23 mouse cellular contexts compared by ENCODE assay signal in genomic region chr11:67537353-67537752, GRCm38 (mm10).
DNase-seq lines count a peak whose midpoint lies in the region; ATAC-seq and TF ChIP-seq lines count a peak whose summit lies in the region.
"Had no signal": no experiment of that assay in that cellular context is flagged by ENCODE, and none has a peak within 500 bp of the region (broad histone marks: within the 10 kb centered on the region; RNA-seq: fewer than 3 reads in every experiment).

No protein-coding gene starts in this region.

- H3K4me1 ChIP-seq in heart, adult 2 months (ENCODE audit: control insufficient read depth, insufficient read depth, low read length): no peaks in the 10 kb centered on the region
- H3K4me1 ChIP-seq in heart, embryonic 11.5 days (ENCODE audit: control insufficient read depth, insufficient read depth, low read length): peaks cover 4% of the 10 kb centered on the region
- peaks cover 23% of the 10 kb centered on the region for H3K4me1 ChIP-seq in bone marrow macrophage, adult 2 months (ENCODE audit: control insufficient read depth, insufficient read depth, low read length)
- H3K4me1 ChIP-seq in forebrain, embryonic 11.5 days (replicated peaks; ENCODE audit: control insufficient read depth, insufficient read depth, low read length): no peaks in the 10 kb centered on the region
- H3K4me1 ChIP-seq: forebrain, embryonic 13.5 days; liver, embryonic 13.5 days; midbrain, embryonic 15.5 days; neural tube, embryonic 15.5 days had no signal

- no peak overlapping the region for H3K4me3 ChIP-seq in heart, adult 2 months
- no peak overlapping the region for H3K4me3 ChIP-seq in heart, embryonic 11.5 days (ENCODE audit: low read depth, low read length)
- H3K4me3 ChIP-seq in bone marrow macrophage, adult 2 months (ENCODE audit: insufficient read depth, low read length): no peak overlapping the region
- no peak overlapping the region for H3K4me3 ChIP-seq in forebrain, embryonic 11.5 days (ENCODE audit: low read depth, low read length)
- H3K4me3 ChIP-seq: embryonic facial prominence, embryonic 10.5 days; forebrain, embryonic 13.5 days; left cerebral cortex, adult 2 months; liver, embryonic 13.5 days; midbrain, embryonic 15.5 days; neural tube, embryonic 15.5 days had no signal

- ATAC-seq in heart, embryonic 11.5 days (replicated peaks; ENCODE audit: insufficient number of reproducible peaks, low FRiP score, low TSS enrichment): no peak
- ATAC-seq in monocyte, adult 5-6 weeks (replicated peaks; ENCODE audit: insufficient number of reproducible peaks, low FRiP score, low TSS enrichment, poor library complexity, severe bottlenecking): peak; percentile 92
- ATAC-seq in forebrain, embryonic 11.5 days (replicated peaks; ENCODE audit: low FRiP score): no peak
- ATAC-seq: forebrain, embryonic 13.5 days; midbrain, embryonic 15.5 days had no signal

- no peaks in the 10 kb centered on the region for H3K36me3 ChIP-seq in heart, adult 2 months (ENCODE audit: control insufficient read depth, insufficient read depth, low read length)
- no peaks in the 10 kb centered on the region for H3K36me3 ChIP-seq in heart, embryonic 11.5 days (ENCODE audit: control insufficient read depth, insufficient read depth, low read length)
- H3K36me3 ChIP-seq in forebrain, embryonic 11.5 days (ENCODE audit: control insufficient read depth, insufficient read depth, low read length): no peaks in the 10 kb centered on the region
- H3K36me3 ChIP-seq: embryonic facial prominence, embryonic 10.5 days; liver, embryonic 13.5 days; midbrain, embryonic 15.5 days; neural tube, embryonic 15.5 days had no signal

- H3K79me2 ChIP-seq in heart, adult 2 months (replicated peaks; ENCODE audit: control insufficient read depth, insufficient read depth, low read length): no peaks in the 10 kb centered on the region

- TF ChIP-seq POLR2A in heart, adult 2 months (IDR thresholded peaks at IDR 0.05; ENCODE audit: insufficient read depth, low read depth, low read length): no peak
- TF ChIP-seq POLR2A in bone marrow macrophage, adult 2 months (IDR thresholded peaks at IDR 0.05; ENCODE audit: borderline replicate concordance, low read depth, low read length): no peak

- DNase-seq in heart, adult 2 months: no peak
- DNase-seq in 416B (ENCODE audit: low read depth): peak; percentile 66
- DNase-seq in cerebellum, postnatal 36 days: no peak
- no peak for DNase-seq in forebrain, embryonic 11.5 days (ENCODE audit: low spot score)
- DNase-seq: adrenal gland, adult 2 months; cerebellum, adult 11-12 months; cerebellum, postnatal 25 days; gastrocnemius, postnatal 25 days; kidney, adult 8-10 months; kidney, postnatal 14 days; layer of hippocampus, adult 9-11 months; liver, embryonic 13.5 days; lung, postnatal 10 days; right cerebral cortex, postnatal 25 days; thymus, postnatal 14 days had no signal

- peak; percentile 22; the same call in 1 of the 2 replicates for TF ChIP-seq CTCF in heart, adult 2 months (IDR thresholded peaks at IDR 0.05)
- no peak for TF ChIP-seq CTCF in bone marrow macrophage, adult 2 months (IDR thresholded peaks at IDR 0.05; ENCODE audit: low read depth, low read length)

- WGBS in heart, adult 2 months: 87% methylated on average over 4 of the region's 4 CpGs
- 73% methylated on average over 4 of the region's 4 CpGs for WGBS in heart, embryonic 11.5 days (ENCODE audit: insufficient replicate concordance)
- WGBS in forebrain, embryonic 11.5 days: 83% methylated on average over 4 of the region's 4 CpGs

- intact Hi-C loops in heart, adult 2 months (cut with DNase I): no loop called here

- H3K9me3 ChIP-seq in heart, embryonic 11.5 days (replicated peaks; ENCODE audit: control insufficient read depth, low read length): no peaks in the 10 kb centered on the region
- H3K9me3 ChIP-seq in forebrain, embryonic 11.5 days (ENCODE audit: control insufficient read depth, low read length): no peaks in the 10 kb centered on the region
- H3K9me3 ChIP-seq: embryonic facial prominence, embryonic 10.5 days; forebrain, embryonic 13.5 days; liver, embryonic 13.5 days; midbrain, embryonic 15.5 days; neural tube, embryonic 15.5 days had no signal

- H3K4me2 ChIP-seq in heart, embryonic 11.5 days: no peak overlapping the region
- no peak overlapping the region for H3K4me2 ChIP-seq in forebrain, embryonic 11.5 days (ENCODE audit: low read depth, low read length, severe bottlenecking)
- H3K4me2 ChIP-seq: forebrain, embryonic 13.5 days; liver, embryonic 13.5 days; midbrain, embryonic 15.5 days; neural tube, embryonic 15.5 days had no signal

- no peak overlapping the region for H3K9ac ChIP-seq in heart, adult 2 months (ENCODE audit: low read depth, low read length)
- H3K9ac ChIP-seq in heart, embryonic 11.5 days (ENCODE audit: low read depth, low read length): no peak overlapping the region
- H3K9ac ChIP-seq in forebrain, embryonic 11.5 days (ENCODE audit: low read length): no peak overlapping the region
- H3K9ac ChIP-seq: forebrain, embryonic 13.5 days; liver, embryonic 13.5 days; midbrain, embryonic 15.5 days; neural tube, embryonic 15.5 days had no signal

- no peak for TF ChIP-seq EP300 in heart, adult 2 months (IDR thresholded peaks at IDR 0.05; ENCODE audit: insufficient read depth, low read depth, low read length)

- H3K27me3 ChIP-seq in heart, adult 2 months (ENCODE audit: control insufficient read depth, insufficient read depth, low read length): no peaks in the 10 kb centered on the region
- no peaks in the 10 kb centered on the region for H3K27me3 ChIP-seq in heart, embryonic 11.5 days (ENCODE audit: control insufficient read depth, insufficient read depth, low read length)
- no peaks in the 10 kb centered on the region for H3K27me3 ChIP-seq in forebrain, embryonic 11.5 days (ENCODE audit: control insufficient read depth, insufficient read depth, low read length)
- H3K27me3 ChIP-seq: forebrain, embryonic 13.5 days; liver, embryonic 13.5 days; midbrain, embryonic 15.5 days; neural tube, embryonic 15.5 days had no signal

- H3K27ac ChIP-seq in heart, adult 2 months: no peak overlapping the region
- H3K27ac ChIP-seq in heart, embryonic 11.5 days (ENCODE audit: low read depth, low read length): no peak overlapping the region
- peak overlapping the region; percentile 11; the same call in 1 of the 2 replicates for H3K27ac ChIP-seq in bone marrow macrophage, adult 2 months (ENCODE audit: insufficient read depth, low read depth, low read length)
- H3K27ac ChIP-seq in forebrain, embryonic 11.5 days (ENCODE audit: low read depth, low read length): no peak overlapping the region
- H3K27ac ChIP-seq: embryonic facial prominence, embryonic 10.5 days; forebrain, embryonic 13.5 days; left cerebral cortex, adult 2 months; liver, embryonic 13.5 days; midbrain, embryonic 15.5 days; neural tube, embryonic 15.5 days had no signal
